Mouse (Mus musculus): ENCODE data around the gene Bsx. TPM values are rescaled to one million over a fixed set of nuclear protein-coding genes. Genes with fewer than 3 reads are reported as not detected.
A peak's percentile ranks its signal among the peaks of the same experiment; 100 is the strongest.

Bsx gene
- polyA plus RNA-seq, 1 experiment from 2014 or later, result not detected

DNA sequence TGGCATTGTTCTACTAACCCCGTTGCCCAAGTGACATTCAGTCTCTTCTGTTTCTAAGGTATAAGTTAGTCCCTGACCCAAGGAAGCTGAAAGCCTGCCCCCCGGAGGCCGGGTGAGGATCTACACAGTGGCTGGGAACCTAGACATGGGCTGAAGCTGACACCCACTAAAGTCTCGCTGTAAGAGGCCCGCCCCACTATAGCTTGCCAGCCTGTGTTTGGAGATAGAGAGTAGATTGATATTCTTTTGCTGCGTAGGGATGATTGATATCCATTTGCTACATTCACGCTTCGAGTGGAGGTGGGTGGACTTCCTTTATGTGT, 1.8 kb upstream of the Bsx start:
- H3K27me3 ChIP-seq (replicated peaks), result peaks cover 71% of the 10 kb centered on the region
- H3K4me2 ChIP-seq, result peak overlapping the region; percentile 41; the same call in 1 of the 2 replicates
- H3K4me3 ChIP-seq (replicated peaks), result peak overlapping the region; percentile 0; the same call in 1 of the 2 replicates
- no peaks in the 10 kb centered on the region for H3K36me3 ChIP-seq
- H3K9ac ChIP-seq, result no peak overlapping the region
- 6% methylated on average over 8 of the region's 8 CpGs for WGBS
- no peak overlapping the region for H3K27ac ChIP-seq
- no peaks in the 10 kb centered on the region for H3K9me3 ChIP-seq
- ATAC-seq (ENCODE audit: insufficient read depth, low FRiP score, low read depth), result no peak
- H3K4me1 ChIP-seq, result 0 out of 2 replicates have a peak, but pooled peaks cover 2% of the 10 kb centered on the region

DNA sequence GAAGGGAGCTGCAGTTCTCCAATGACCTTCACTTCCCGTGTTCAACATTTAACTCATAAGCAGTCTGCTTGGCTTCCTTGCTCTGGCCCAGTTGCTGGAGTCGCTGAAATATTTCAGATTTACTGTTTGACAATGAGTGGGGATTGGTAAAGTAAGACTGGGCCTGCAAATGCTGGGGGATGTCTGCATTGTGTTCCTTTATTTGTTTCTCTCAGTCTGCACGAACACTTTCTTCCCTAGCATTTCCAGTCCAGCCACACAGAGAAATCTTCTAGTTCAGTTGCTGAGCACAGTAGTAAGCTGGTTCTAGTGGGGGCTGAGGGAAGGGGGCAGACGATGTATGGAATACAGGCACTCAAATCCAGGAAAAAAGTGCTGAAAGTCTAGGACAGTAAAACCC, 1.0 kb downstream of the Bsx start:
- H3K4me3 ChIP-seq (replicated peaks), result no peak overlapping the region
- no peaks in the 10 kb centered on the region for H3K9me3 ChIP-seq
- H3K27me3 ChIP-seq (replicated peaks), result peaks cover 87% of the 10 kb centered on the region
- 8% methylated on average over 4 of the region's 4 CpGs for WGBS
- H3K4me1 ChIP-seq, result peaks cover 7% of the 10 kb centered on the region; the same call in 1 of the 2 replicates
- H3K36me3 ChIP-seq, result no peaks in the 10 kb centered on the region
- no peak for ATAC-seq (ENCODE audit: insufficient read depth, low FRiP score, low read depth)
- no peak overlapping the region for H3K4me2 ChIP-seq
- H3K27ac ChIP-seq, result no peak overlapping the region
- no peak overlapping the region for H3K9ac ChIP-seq

- H3K4me1 ChIP-seq, result peaks cover 7% of the 10 kb centered on the region; the same call in 1 of the 2 replicates
- no peak overlapping the region for H3K9ac ChIP-seq
- WGBS, result 4% methylated on average over 17 of the region's 17 CpGs
- no peak for ATAC-seq (ENCODE audit: insufficient read depth, low FRiP score, low read depth)
- H3K27ac ChIP-seq, result no peak overlapping the region
- peaks cover 86% of the 10 kb centered on the region for H3K27me3 ChIP-seq (replicated peaks)
- H3K4me3 ChIP-seq (replicated peaks), result no peak overlapping the region
- no peak overlapping the region for H3K4me2 ChIP-seq
- no peaks in the 10 kb centered on the region for H3K9me3 ChIP-seq
- H3K36me3 ChIP-seq, result no peaks in the 10 kb centered on the region
These were observed 1.5 kb downstream of the Bsx start for GRCm38 (mm10) chr9:40875431-40875830.

DNA sequence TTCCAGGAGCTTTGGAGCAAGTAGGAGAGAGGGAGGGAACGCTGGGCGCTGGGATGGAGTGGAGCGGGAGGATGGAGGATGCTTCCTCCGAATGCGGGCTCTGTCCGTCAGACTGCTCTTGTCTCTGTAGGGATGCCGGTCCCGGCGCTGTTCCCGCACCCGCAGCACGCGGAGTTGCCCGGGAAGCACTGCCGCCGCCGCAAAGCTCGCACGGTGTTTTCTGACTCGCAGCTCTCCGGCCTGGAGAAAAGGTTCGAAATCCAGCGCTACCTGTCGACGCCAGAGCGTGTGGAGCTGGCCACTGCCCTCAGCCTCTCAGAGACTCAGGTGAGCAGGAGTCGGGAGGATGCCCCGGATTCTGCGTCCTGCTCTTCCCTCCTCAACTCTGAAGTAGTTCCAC, 2.2 kb downstream of the Bsx start:
- no peak for ATAC-seq (ENCODE audit: insufficient read depth, low FRiP score, low read depth)
- no peaks in the 10 kb centered on the region for H3K36me3 ChIP-seq
- peaks cover 88% of the 10 kb centered on the region for H3K27me3 ChIP-seq (replicated peaks)
- H3K9me3 ChIP-seq, result no peaks in the 10 kb centered on the region
- H3K4me1 ChIP-seq, result peaks cover 7% of the 10 kb centered on the region; the same call in 1 of the 2 replicates
- H3K27ac ChIP-seq, result no peak overlapping the region
- 2% methylated on average over 29 of the region's 29 CpGs for WGBS
- no peak overlapping the region for H3K4me3 ChIP-seq (replicated peaks)
- no peak overlapping the region for H3K9ac ChIP-seq
- H3K4me2 ChIP-seq, result no peak overlapping the region

DNA sequence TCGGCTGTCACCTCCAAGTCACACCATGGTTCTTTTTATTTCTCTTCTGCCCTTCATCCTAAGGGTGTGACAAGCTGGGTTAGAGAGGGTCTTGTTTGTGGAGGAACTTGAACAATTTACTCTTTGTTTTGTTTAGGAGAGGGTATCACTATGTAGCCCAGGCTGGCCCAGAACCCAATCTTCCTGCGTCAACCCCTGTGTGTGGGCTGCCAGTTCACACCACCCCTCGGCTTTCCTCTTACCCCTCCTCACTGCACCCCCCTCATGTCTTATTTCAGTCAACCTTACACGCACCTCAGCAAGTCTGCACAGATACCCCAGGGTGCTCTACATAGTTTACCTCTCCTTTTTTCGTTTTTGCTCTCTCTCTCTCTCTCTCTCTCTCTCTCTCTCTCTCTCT, 2.8 kb downstream of the Bsx start:
- H3K4me2 ChIP-seq, result no peak overlapping the region
- no peaks in the 10 kb centered on the region for H3K36me3 ChIP-seq
- H3K4me1 ChIP-seq, result peaks cover 7% of the 10 kb centered on the region; the same call in 1 of the 2 replicates
- H3K9me3 ChIP-seq, result no peaks in the 10 kb centered on the region
- 7% methylated on average over 5 of the region's 5 CpGs for WGBS
- peaks cover 88% of the 10 kb centered on the region for H3K27me3 ChIP-seq (replicated peaks)
- no peak overlapping the region for H3K4me3 ChIP-seq (replicated peaks)
- no peak overlapping the region for H3K9ac ChIP-seq
- no peak overlapping the region for H3K27ac ChIP-seq
- ATAC-seq (ENCODE audit: insufficient read depth, low FRiP score, low read depth), result no peak

- H3K4me1 ChIP-seq, result peaks cover 7% of the 10 kb centered on the region; the same call in 1 of the 2 replicates
- H3K4me3 ChIP-seq (replicated peaks), result peak overlapping the region; percentile 32
- no peaks in the 10 kb centered on the region for H3K9me3 ChIP-seq
- peak overlapping the region; percentile 49 for H3K4me2 ChIP-seq
- H3K27ac ChIP-seq, result no peak overlapping the region
- WGBS, result 2% methylated on average over 42 of the region's 42 CpGs
- ATAC-seq (ENCODE audit: insufficient read depth, low FRiP score, low read depth), result no peak
- H3K9ac ChIP-seq, result no peak overlapping the region
- no peaks in the 10 kb centered on the region for H3K36me3 ChIP-seq
- H3K27me3 ChIP-seq (replicated peaks), result peaks cover 82% of the 10 kb centered on the region
These were observed 3.4 kb downstream of the Bsx start for GRCm38 (mm10) chr9:40877146-40877880.

GRCm38 (mm10) chr9:40877881-40878235, 3.9 kb downstream of the Bsx start:
- WGBS, result under 1% methylated on average over 29 of the region's 29 CpGs
- Histone ChIP-seq H3K4me2 (peak overlapping the region; percentile 49), H3K4me3 (replicated peaks) (peak overlapping the region; percentile 32), H3K4me1 (peaks cover 7% of the 10 kb centered on the region; the same call in 1 of the 2 replicates), H3K27ac (no peak overlapping the region), H3K27me3 (replicated peaks) (peaks cover 79% of the 10 kb centered on the region), H3K9ac (no peak overlapping the region), H3K9me3 (no peaks in the 10 kb centered on the region), H3K36me3 (no peaks in the 10 kb centered on the region)
- ATAC-seq (ENCODE audit: insufficient read depth, low FRiP score, low read depth), result no peak

GRCm38 (mm10) chr9:40878291-40878945, 4.5 kb downstream of the Bsx start:
- no peak overlapping the region; the same call in 1 of the 2 replicates for H3K4me2 ChIP-seq
- no peak overlapping the region for H3K27ac ChIP-seq
- H3K4me1 ChIP-seq, result peaks cover 7% of the 10 kb centered on the region; the same call in 1 of the 2 replicates
- no peak for ATAC-seq (ENCODE audit: insufficient read depth, low FRiP score, low read depth)
- no peaks in the 10 kb centered on the region for H3K9me3 ChIP-seq
- peaks cover 78% of the 10 kb centered on the region for H3K27me3 ChIP-seq (replicated peaks)
- 2% methylated on average over 32 of the region's 32 CpGs for WGBS
- no peaks in the 10 kb centered on the region for H3K36me3 ChIP-seq
- H3K9ac ChIP-seq, result no peak overlapping the region
- no peak overlapping the region for H3K4me3 ChIP-seq (replicated peaks)

- peaks cover 74% of the 10 kb centered on the region for H3K27me3 ChIP-seq (replicated peaks)
- H3K36me3 ChIP-seq, result no peaks in the 10 kb centered on the region
- ATAC-seq (ENCODE audit: insufficient read depth, low FRiP score, low read depth), result no peak
- H3K4me3 ChIP-seq (replicated peaks), result no peak overlapping the region
- no peak overlapping the region for H3K27ac ChIP-seq
- WGBS, result 2% methylated on average over 14 of the region's 14 CpGs
- no peaks in the 10 kb centered on the region for H3K9me3 ChIP-seq
- no peak overlapping the region for H3K9ac ChIP-seq
- peaks cover 5% of the 10 kb centered on the region; the same call in 1 of the 2 replicates for H3K4me1 ChIP-seq
- H3K4me2 ChIP-seq, result no peak overlapping the region
These were observed 5.1 kb downstream of the Bsx start for GRCm38 (mm10) chr9:40878998-40879397.

GRCm38 (mm10) chr9:40885669-40886068, 11.7 kb downstream of the Bsx start:
- Histone ChIP-seq H3K27ac (no peak overlapping the region), H3K9me3 (no peaks in the 10 kb centered on the region), H3K27me3 (replicated peaks) (peaks cover 31% of the 10 kb centered on the region), H3K4me3 (replicated peaks) (no peak overlapping the region), H3K9ac (no peak overlapping the region), H3K36me3 (no peaks in the 10 kb centered on the region), H3K4me2 (no peak overlapping the region), H3K4me1 (no peaks in the 10 kb centered on the region)
- 51% methylated on average over 10 of the region's 10 CpGs for WGBS
- ATAC-seq (ENCODE audit: insufficient read depth, low FRiP score, low read depth), result no peak

GRCm38 (mm10) chr9:40889389-40889788, 15.5 kb downstream of the Bsx start:
- Histone ChIP-seq H3K27me3 (replicated peaks) (peaks cover 13% of the 10 kb centered on the region; the same call in 1 of the 2 replicates), H3K4me1 (no peaks in the 10 kb centered on the region), H3K9me3 (no peaks in the 10 kb centered on the region), H3K4me3 (replicated peaks) (no peak overlapping the region), H3K4me2 (no peak overlapping the region), H3K9ac (no peak overlapping the region), H3K27ac (no peak overlapping the region), H3K36me3 (no peaks in the 10 kb centered on the region)
- no peak for ATAC-seq (ENCODE audit: insufficient read depth, low FRiP score, low read depth)
- 49% methylated on average over 12 of the region's 12 CpGs for WGBS

DNA sequence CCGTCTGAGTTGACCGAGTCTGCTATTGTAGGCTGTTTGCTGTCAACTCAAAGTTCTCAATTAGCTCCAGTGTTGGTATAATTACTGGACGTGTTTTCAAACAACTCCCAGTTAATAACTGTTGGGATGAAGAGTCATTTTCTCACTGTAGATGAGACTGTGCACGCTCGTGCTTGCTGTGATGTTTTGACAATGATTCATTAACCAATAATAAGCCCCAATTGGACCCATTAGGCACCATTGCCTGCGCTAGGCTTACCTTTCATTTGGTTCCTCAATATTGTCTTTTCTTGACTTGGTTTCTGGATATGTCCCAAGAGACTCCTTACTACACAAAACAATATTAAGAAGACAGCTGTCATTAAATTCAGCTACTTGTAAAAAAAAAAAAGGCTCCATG, 18.5 kb downstream of the Bsx start:
- no peaks in the 10 kb centered on the region for H3K36me3 ChIP-seq
- no peak overlapping the region for H3K4me3 ChIP-seq (replicated peaks)
- no peaks in the 10 kb centered on the region for H3K9me3 ChIP-seq
- no peak overlapping the region for H3K9ac ChIP-seq
- 79% methylated on average over 6 of the region's 6 CpGs for WGBS
- H3K27me3 ChIP-seq (replicated peaks), result 0 out of 2 replicates have a peak, but pooled peaks cover 4% of the 10 kb centered on the region
- H3K4me2 ChIP-seq, result no peak overlapping the region
- no peaks in the 10 kb centered on the region for H3K4me1 ChIP-seq
- ATAC-seq (ENCODE audit: insufficient read depth, low FRiP score, low read depth), result no peak
- H3K27ac ChIP-seq, result no peak overlapping the region

All from stomach, embryonic 15.5 days (tissue).